Mouse (Mus musculus) G1E (cell line): Measurements from ENCODE around the gene Krt88.

Experiments used
- CTCF ChIP-seq: IDR thresholded peaks from 2 replicates; pipeline ENCODE4 v1.5.1; 2012; ENCODE audit warnings: low read depth, low read length, inconsistent platforms, mixed read lengths
- TAL1 ChIP-seq: conservative IDR thresholded peaks from 2 replicates; pipeline ENCODE4 v1.6.1; 2012; ENCODE audit warnings: low read depth, low read length, inconsistent platforms, mixed read lengths

DNA sequence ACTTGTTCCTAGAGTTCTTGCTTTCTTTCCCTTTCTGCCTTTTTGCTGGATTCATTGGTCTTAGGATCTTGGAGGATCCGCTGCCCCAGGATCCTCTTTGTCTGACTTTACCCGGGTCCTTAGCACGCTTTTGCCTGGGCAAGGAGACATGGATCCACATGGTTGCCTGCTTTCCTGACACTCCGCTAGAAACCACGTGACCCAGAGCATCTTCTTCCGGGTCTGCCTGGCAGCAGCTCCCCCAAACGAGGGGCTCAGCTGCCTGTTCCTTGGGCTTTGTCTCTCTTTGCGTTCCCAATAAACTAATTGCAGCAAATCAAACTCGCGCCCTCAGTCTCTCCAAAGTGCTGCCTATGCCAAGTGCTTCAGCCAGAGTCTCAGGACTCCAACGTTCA is 32.1 kb downstream of the Krt88 start:
- TF ChIP-seq CTCF (no peak), TAL1 (no peak)
